In genomic region chr8:119806422-119807263, GRCm38 (mm10) we compare ENCODE assay signal across 9 mouse cellular contexts. TPM values are rescaled to one million over a fixed set of nuclear protein-coding genes. Genes with fewer than 3 reads are reported as not detected.
DNase-seq lines count a peak whose midpoint lies in the region; ATAC-seq and TF ChIP-seq lines count a peak whose summit lies in the region.
"Had no signal": no experiment of that assay in that cellular context is flagged by ENCODE, and none has a peak within 500 bp of the region (broad histone marks: within the 10 kb centered on the region; RNA-seq: fewer than 3 reads in every experiment).

No protein-coding gene starts in this region.

- peak; percentile 33; the same call in 1 of the 2 replicates for TF ChIP-seq CTCF in forebrain, postnatal 0 days (IDR thresholded peaks at IDR 0.05; ENCODE audit: low read depth)
- no peak for TF ChIP-seq CTCF in small intestine, adult 2 months (IDR thresholded peaks at IDR 0.05; ENCODE audit: extremely low read depth, insufficient read length, insufficient replicate concordance, low read depth, low read length)

- no peak for TF ChIP-seq POLR2A in small intestine, adult 2 months (IDR thresholded peaks at IDR 0.05; ENCODE audit: low read depth, low read length)

- H3K9me3 ChIP-seq in midbrain, embryonic 10.5 days (replicated peaks) = no peaks in the 10 kb centered on the region
- H3K9me3 ChIP-seq in midbrain, embryonic 11.5 days (ENCODE audit: control insufficient read depth, low read length) = no peaks in the 10 kb centered on the region
- no peaks in the 10 kb centered on the region for H3K9me3 ChIP-seq in forebrain, postnatal 0 days (ENCODE audit: low read length)
- H3K9me3 ChIP-seq: limb, embryonic 12.5 days had no signal

- no peak for DNase-seq in midbrain, embryonic 10.5 days (ENCODE audit: low spot score)
- no peak for DNase-seq in midbrain, embryonic 11.5 days (ENCODE audit: low spot score, missing footprints)
- peak; percentile 88 for DNase-seq in brain, adult 2 months (ENCODE audit: low read depth, low spot score)
- peak; percentile 88 for DNase-seq in forebrain, postnatal 0 days
- DNase-seq in left cerebral cortex, postnatal 14 days (ENCODE audit: low spot score in 2 of 2) = peak; percentile 73 to 91
- no peak for DNase-seq in urinary bladder, adult 2 months (ENCODE audit: low spot score)
- DNase-seq in kidney, adult 11 months = no peak

- WGBS in midbrain, embryonic 10.5 days = 84% methylated on average over 14 of the region's 14 CpGs
- WGBS in midbrain, embryonic 11.5 days = 86% methylated on average over 14 of the region's 14 CpGs
- WGBS in forebrain, postnatal 0 days = 40% methylated on average over 14 of the region's 14 CpGs
- 29% methylated on average over 14 of the region's 14 CpGs for WGBS in small intestine, adult 2 months

- no peaks in the 10 kb centered on the region for H3K27me3 ChIP-seq in midbrain, embryonic 10.5 days (ENCODE audit: low read depth, poor library complexity, severe bottlenecking)
- no peaks in the 10 kb centered on the region for H3K27me3 ChIP-seq in midbrain, embryonic 11.5 days (ENCODE audit: control insufficient read depth, insufficient read depth, low read length)
- H3K27me3 ChIP-seq in forebrain, postnatal 0 days (ENCODE audit: insufficient read depth, low read length) = no peaks in the 10 kb centered on the region
- H3K27me3 ChIP-seq in small intestine, adult 2 months (ENCODE audit: control insufficient read depth, insufficient read depth, low read length) = no peaks in the 10 kb centered on the region

- no peak overlapping the region for H3K4me2 ChIP-seq in midbrain, embryonic 11.5 days
- H3K4me2 ChIP-seq in forebrain, postnatal 0 days (ENCODE audit: low read depth) = no peak overlapping the region
- H3K4me2 ChIP-seq: limb, embryonic 12.5 days had no signal

- peaks cover 59% of the 10 kb centered on the region for H3K4me1 ChIP-seq in midbrain, embryonic 10.5 days
- peaks cover 12% of the 10 kb centered on the region for H3K4me1 ChIP-seq in midbrain, embryonic 11.5 days (ENCODE audit: control insufficient read depth, insufficient read depth, low read length)
- peaks cover 8% of the 10 kb centered on the region; the same call in 1 of the 2 replicates for H3K4me1 ChIP-seq in forebrain, postnatal 0 days (ENCODE audit: insufficient read depth)
- peaks cover 42% of the 10 kb centered on the region for H3K4me1 ChIP-seq in small intestine, adult 2 months (ENCODE audit: control insufficient read depth, insufficient read depth, insufficient read length, low read length)

- no peak overlapping the region for H3K9ac ChIP-seq in midbrain, embryonic 11.5 days (ENCODE audit: low read length)
- no peak overlapping the region for H3K9ac ChIP-seq in forebrain, postnatal 0 days
- H3K9ac ChIP-seq: limb, embryonic 12.5 days had no signal

- peak overlapping the region; percentile 60; the same call in 1 of the 2 replicates for H3K27ac ChIP-seq in midbrain, embryonic 10.5 days (replicated peaks)
- no peak overlapping the region; the same call in 1 of the 2 replicates for H3K27ac ChIP-seq in midbrain, embryonic 11.5 days (ENCODE audit: low read depth, low read length)
- H3K27ac ChIP-seq in forebrain, postnatal 0 days (ENCODE audit: low read depth, low read length) = peak overlapping the region; percentile 50; the same call in 1 of the 2 replicates
- H3K27ac ChIP-seq in small intestine, adult 2 months (ENCODE audit: insufficient read depth, low read depth, low read length) = peak overlapping the region; percentile 37
- H3K27ac ChIP-seq: limb, embryonic 12.5 days had no signal

- intact Hi-C loops in left cerebral cortex, postnatal 14 days (cut with DNase I) = no loop called here

- peaks cover 44% of the 10 kb centered on the region for H3K36me3 ChIP-seq in midbrain, embryonic 10.5 days
- H3K36me3 ChIP-seq in midbrain, embryonic 11.5 days (ENCODE audit: control insufficient read depth, insufficient read depth, low read length) = no peaks in the 10 kb centered on the region
- H3K36me3 ChIP-seq in forebrain, postnatal 0 days (ENCODE audit: insufficient read depth) = peaks cover 8% of the 10 kb centered on the region
- H3K36me3 ChIP-seq in small intestine, adult 2 months (ENCODE audit: control insufficient read depth, insufficient read depth, low read length) = peaks cover 9% of the 10 kb centered on the region

- no peak overlapping the region for H3K4me3 ChIP-seq in midbrain, embryonic 10.5 days
- no peak overlapping the region for H3K4me3 ChIP-seq in midbrain, embryonic 11.5 days (ENCODE audit: low read depth, low read length)
- no peak overlapping the region for H3K4me3 ChIP-seq in forebrain, postnatal 0 days (ENCODE audit: low read depth, low read length)
- no peak overlapping the region for H3K4me3 ChIP-seq in small intestine, adult 2 months (ENCODE audit: low read depth, low read length)
- H3K4me3 ChIP-seq: limb, embryonic 12.5 days had no signal

- no peak for ATAC-seq in midbrain, embryonic 11.5 days (ENCODE audit: low FRiP score)
- peak; percentile 68 for ATAC-seq in forebrain, postnatal 0 days

RNA-seq across cellular contexts. Expression of gene Tldc1, which starts 28.4 kb away (rescaled TPM):
- polyA plus RNA-seq in midbrain, embryonic 10.5 days (2016; fragmentation: Nextera tagmentation; extraction: Ambion mirVana) = 15.4 and 16.4 TPM in 2 replicates
- polyA plus RNA-seq in midbrain, embryonic 11.5 days (2014; fragmentation: Nextera tagmentation; extraction: Ambion mirVana) = 6.8 and 7.1 TPM in 2 replicates
- total RNA-seq in forebrain, postnatal 0 days (2014; rRNA removed) = 21.0 and 21.1 TPM in 2 replicates
- polyA plus RNA-seq in forebrain, postnatal 0 days (2015; fragmentation: Nextera tagmentation; extraction: Ambion mirVana) = 6.8 and 9.4 TPM in 2 replicates
- total RNA-seq in left cerebral cortex, postnatal 14 days (2021) = 10 to 100 TPM; 17.3 to 19.0 TPM
- polyA plus RNA-seq in small intestine, adult 2 months (2012; rRNA removed) = 4.6 and 7.4 TPM in 2 replicates
- polyA plus RNA-seq in urinary bladder, adult 2 months (2012; rRNA removed) = 16.0 and 16.4 TPM in 2 replicates

RNA-seq across cellular contexts. Expression of gene Cotl1, which starts 33.7 kb away (rescaled TPM):
- 150 and 197 TPM in 2 replicates for polyA plus RNA-seq in midbrain, embryonic 10.5 days (2016; fragmentation: Nextera tagmentation; extraction: Ambion mirVana)
- 411 and 445 TPM in 2 replicates for polyA plus RNA-seq in midbrain, embryonic 11.5 days (2014; fragmentation: Nextera tagmentation; extraction: Ambion mirVana)
- 177 and 224 TPM in 2 replicates for total RNA-seq in forebrain, postnatal 0 days (2014; rRNA removed)
- polyA plus RNA-seq in forebrain, postnatal 0 days (2015; fragmentation: Nextera tagmentation; extraction: Ambion mirVana) = 134 and 156 TPM in 2 replicates
- total RNA-seq in left cerebral cortex, postnatal 14 days (2021) = 10 to 100 TPM; 65.0 to 67.4 TPM
- 206 and 264 TPM in 2 replicates for polyA plus RNA-seq in small intestine, adult 2 months (2012; rRNA removed)
- 88.9 and 123 TPM in 2 replicates for polyA plus RNA-seq in urinary bladder, adult 2 months (2012; rRNA removed)

RNA-seq across cellular contexts. Expression of gene Klhl36, which starts 55.4 kb away (rescaled TPM):
- polyA plus RNA-seq in midbrain, embryonic 10.5 days (2016; fragmentation: Nextera tagmentation; extraction: Ambion mirVana) = 12.8 and 13.0 TPM in 2 replicates
- polyA plus RNA-seq in midbrain, embryonic 11.5 days (2014; fragmentation: Nextera tagmentation; extraction: Ambion mirVana) = 8.2 and 10.2 TPM in 2 replicates
- 18.7 and 23.0 TPM in 2 replicates for total RNA-seq in forebrain, postnatal 0 days (2014; rRNA removed)
- polyA plus RNA-seq in forebrain, postnatal 0 days (2015; fragmentation: Nextera tagmentation; extraction: Ambion mirVana) = 18.0 and 20.3 TPM in 2 replicates
- total RNA-seq in left cerebral cortex, postnatal 14 days (2021) = 1 to 10 TPM; 6.0 to 7.3 TPM
- 11.5 and 23.8 TPM in 2 replicates for polyA plus RNA-seq in small intestine, adult 2 months (2012; rRNA removed)
- polyA plus RNA-seq in urinary bladder, adult 2 months (2012; rRNA removed) = 10.6 and 11.6 TPM in 2 replicates

Comparison
In these comparisons a context has a peak if more than half of its experiments do, and no peak if none do; other contexts are left out.
1. DNase-seq: peak in brain, adult 2 months (single experiment), forebrain, postnatal 0 days (single experiment) and left cerebral cortex, postnatal 14 days (2 of 2); none in midbrain, embryonic 10.5 days (single experiment), midbrain, embryonic 11.5 days (single experiment), urinary bladder, adult 2 months (single experiment) and kidney, adult 11 months (single experiment).